Mouse (Mus musculus) erythroblast, embryonic 14.5 days (primary cell): ENCODE data around the gene Esr1. TPM values are rescaled to one million over a fixed set of nuclear protein-coding genes. Genes with fewer than 3 reads are reported as not detected.

ENCODE experiments used
- H3K27me3 ChIP-seq: 2 replicates; pipeline ENCODE4 v1.6.1; 2012; ENCODE audit warnings: inconsistent platforms; ENCODE audit not compliant: control insufficient read depth
- H3K36me3 ChIP-seq: 2 replicates; pipeline ENCODE4 v1.6.1; 2012; ENCODE audit warnings: mild to moderate bottlenecking, inconsistent platforms; ENCODE audit not compliant: control insufficient read depth
- H3K4me1 ChIP-seq: 2 replicates; pipeline ENCODE4 v1.6.1; 2012; ENCODE audit warnings: inconsistent platforms; ENCODE audit not compliant: control insufficient read depth
- H3K4me3 ChIP-seq: replicated peaks from 2 replicates; pipeline ENCODE3; 2012; ENCODE audit warnings: moderate library complexity, mild to moderate bottlenecking, inconsistent platforms
- H3K9me3 ChIP-seq: 2 replicates; pipeline ENCODE4 v1.6.1; 2012; ENCODE audit warnings: low read length, inconsistent platforms, mixed read lengths; ENCODE audit not compliant: control insufficient read depth
- GATA1 ChIP-seq: IDR thresholded peaks from 2 replicates; pipeline ENCODE4 v1.6.1; 2012; ENCODE audit warnings: low read length, inconsistent platforms, mixed read lengths
- TAL1 ChIP-seq: IDR thresholded peaks from 3 replicates; pipeline ENCODE4 v1.6.1; 2012; ENCODE audit warnings: low read length, inconsistent platforms, mixed read lengths
- polyA plus RNA-seq: library from polyadenylated mRNA; stranded (reverse); fragments of >175 nt; gene quantifications from 2 replicates; pipeline ENCODE4 v1.2.3, GENCODE M21; 2012

The Esr1 gene
- polyA plus RNA-seq, 1 experiment, result 0.01 TPM

- no peak for TF ChIP-seq TAL1
- H3K36me3 ChIP-seq, result no peaks in the 10 kb centered on the region
- H3K4me3 ChIP-seq, result no peak overlapping the region
- H3K4me1 ChIP-seq, result no peaks in the 10 kb centered on the region
- H3K27me3 ChIP-seq, result no peaks in the 10 kb centered on the region
- H3K9me3 ChIP-seq, result no peaks in the 10 kb centered on the region
Observed at GRCm38 (mm10) chr10:5014976-5015375, 403.6 kb downstream of the Esr1 start.

- Histone ChIP-seq H3K36me3 (no peaks in the 10 kb centered on the region; the same call in 1 of the 2 replicates), H3K4me1 (no peaks in the 10 kb centered on the region)
- TF ChIP-seq TAL1 (no peak), GATA1 (no peak)
Observed at GRCm38 (mm10) chr10:5017148-5017547, 405.8 kb downstream of the Esr1 start.

GRCm38 (mm10) chr10:5025906-5026305, 414.5 kb downstream of the Esr1 start:
- H3K9me3 ChIP-seq, result no peaks in the 10 kb centered on the region
- H3K27me3 ChIP-seq, result no peaks in the 10 kb centered on the region
- H3K36me3 ChIP-seq, result no peaks in the 10 kb centered on the region; the same call in 1 of the 2 replicates
- H3K4me3 ChIP-seq, result no peak overlapping the region
- no peak for TF ChIP-seq GATA1
- TF ChIP-seq TAL1, result no peak
- no peaks in the 10 kb centered on the region for H3K4me1 ChIP-seq

More at GRCm38 (mm10) chr10:5017148-5017547, 405.8 kb downstream of the Esr1 start:
- Histone ChIP-seq H3K9me3 (no peaks in the 10 kb centered on the region), H3K27me3 (no peaks in the 10 kb centered on the region), H3K4me3 (no peak overlapping the region)

- H3K36me3 ChIP-seq, result peaks cover 7% of the 10 kb centered on the region; the same call in 1 of the 2 replicates
Observed at GRCm38 (mm10) chr10:5027208-5027607, 415.8 kb downstream of the Esr1 start.

GRCm38 (mm10) chr10:5028301-5028700, 416.9 kb downstream of the Esr1 start:
- Histone ChIP-seq H3K4me1 (no peaks in the 10 kb centered on the region), H3K27me3 (no peaks in the 10 kb centered on the region), H3K9me3 (no peaks in the 10 kb centered on the region), H3K36me3 (peaks cover 16% of the 10 kb centered on the region), H3K4me3 (no peak overlapping the region)
- TF ChIP-seq GATA1 (no peak), TAL1 (no peak)

More at GRCm38 (mm10) chr10:5027208-5027607, 415.8 kb downstream of the Esr1 start:
- Histone ChIP-seq H3K4me1 (no peaks in the 10 kb centered on the region), H3K4me3 (no peak overlapping the region), H3K27me3 (no peaks in the 10 kb centered on the region), H3K9me3 (no peaks in the 10 kb centered on the region)
- TF ChIP-seq TAL1 (no peak), GATA1 (no peak)

GRCm38 (mm10) chr10:5029161-5029560, 417.8 kb downstream of the Esr1 start:
- H3K4me3 ChIP-seq, result no peak overlapping the region
- no peaks in the 10 kb centered on the region for H3K9me3 ChIP-seq
- H3K4me1 ChIP-seq, result no peaks in the 10 kb centered on the region
- H3K27me3 ChIP-seq, result no peaks in the 10 kb centered on the region
- H3K36me3 ChIP-seq, result peaks cover 16% of the 10 kb centered on the region
- no peak for TF ChIP-seq GATA1
- no peak for TF ChIP-seq TAL1

GRCm38 (mm10) chr10:5029883-5030282, 418.5 kb downstream of the Esr1 start:
- H3K36me3 ChIP-seq, result peaks cover 16% of the 10 kb centered on the region
- H3K4me1 ChIP-seq, result no peaks in the 10 kb centered on the region
- H3K4me3 ChIP-seq, result no peak overlapping the region
- TF ChIP-seq GATA1, result no peak
- TF ChIP-seq TAL1, result no peak
- no peaks in the 10 kb centered on the region for H3K9me3 ChIP-seq
- no peaks in the 10 kb centered on the region for H3K27me3 ChIP-seq

- Histone ChIP-seq H3K4me3 (no peak overlapping the region), H3K27me3 (no peaks in the 10 kb centered on the region), H3K4me1 (no peaks in the 10 kb centered on the region), H3K36me3 (peaks cover 24% of the 10 kb centered on the region), H3K9me3 (no peaks in the 10 kb centered on the region)
- TF ChIP-seq TAL1 (no peak), GATA1 (no peak)
Observed at GRCm38 (mm10) chr10:5032192-5033048, 421.0 kb downstream of the Esr1 start.

- H3K4me3 ChIP-seq, result no peak overlapping the region
- H3K27me3 ChIP-seq, result no peaks in the 10 kb centered on the region
- no peaks in the 10 kb centered on the region for H3K4me1 ChIP-seq
- no peak for TF ChIP-seq GATA1
- no peak for TF ChIP-seq TAL1
- no peaks in the 10 kb centered on the region for H3K9me3 ChIP-seq
- H3K36me3 ChIP-seq, result peaks cover 26% of the 10 kb centered on the region
Observed at GRCm38 (mm10) chr10:5041254-5041653, 429.9 kb downstream of the Esr1 start.

- Histone ChIP-seq H3K9me3 (no peaks in the 10 kb centered on the region), H3K4me1 (no peaks in the 10 kb centered on the region), H3K36me3 (peaks cover 39% of the 10 kb centered on the region), H3K4me3 (no peak overlapping the region), H3K27me3 (no peaks in the 10 kb centered on the region)
- no peak for TF ChIP-seq TAL1
- TF ChIP-seq GATA1, result no peak
Observed at GRCm38 (mm10) chr10:5044481-5044880, 433.1 kb downstream of the Esr1 start.
